Mouse (Mus musculus): ENCODE measurements around the gene Strn4. TPM values are rescaled to one million over a fixed set of nuclear protein-coding genes. Genes with fewer than 3 reads are reported as not detected.

Gene Strn4
- 94.1 TPM for total RNA-seq (2023)

GRCm38 (mm10) chr7:16815351-16815941 lies at the start of gene Strn4:
Strn4 (plus strand) TSS chr7:16815889.

GRCm38 (mm10) chr7:16780825-16781554 lies 34.7 kb upstream of the Strn4 start, which contains the start of gene Slc1a5:
Slc1a5 (plus strand) TSS chr7:16781340.

GRCm38 (mm10) chr7:16816475-16817122 lies 910 bp downstream of the Strn4 start, which contains the start of gene Fkrp:
Fkrp (minus strand) TSS chr7:16816732.

GRCm38 (mm10) chr7:16842645-16843063 lies 27.0 kb downstream of the Strn4 start, which contains the start of gene Prkd2:
Prkd2 (plus strand) TSS chr7:16842902.

GRCm38 (mm10) chr7:16875310-16875325 lies 59.4 kb downstream of the Strn4 start, which contains the start of gene Dact3:
Dact3 (plus strand) TSS chr7:16875317.

Other genes with a start within 250 kb of the Strn4 start
- 21.1 TPM for gene Arhgap35, start 200.9 kb upstream of the Strn4 start, total RNA-seq (2023)
- not detected for gene Ceacam15, start 140.2 kb upstream of the Strn4 start, total RNA-seq (2023)
- gene Ceacam9, start 94.0 kb upstream of the Strn4 start, total RNA-seq (2023): not detected
- gene Ap2s1, start 77.5 kb upstream of the Strn4 start, total RNA-seq (2023): 52.9 TPM
- 121 TPM for gene Slc1a5, start 34.5 kb upstream of the Strn4 start, total RNA-seq (2023)
- 19.2 TPM for gene Fkrp, start 843 bp downstream of the Strn4 start, total RNA-seq (2023)
- 204 TPM for gene Prkd2, start 27.0 kb downstream of the Strn4 start, total RNA-seq (2023)
- gene Dact3, start 59.4 kb downstream of the Strn4 start, total RNA-seq (2023): not detected
- not detected for gene Gng8, start 75.9 kb downstream of the Strn4 start, total RNA-seq (2023)
- gene Ptgir, start 90.6 kb downstream of the Strn4 start, total RNA-seq (2023): 1.9 TPM
- 98.0 TPM for gene Calm3, start 108.2 kb downstream of the Strn4 start, total RNA-seq (2023)
- not detected for gene Pnmal2, start 128.8 kb downstream of the Strn4 start, total RNA-seq (2023)
- not detected for gene Pnmal1, start 143.8 kb downstream of the Strn4 start, total RNA-seq (2023)
- 3.0 TPM for gene Gm42372, start 167.2 kb downstream of the Strn4 start, total RNA-seq (2023)
- 0.15 TPM for gene Ccdc8, start 176.8 kb downstream of the Strn4 start, total RNA-seq (2023)
- 91.5 TPM for gene Ppp5c, start 212.0 kb downstream of the Strn4 start, total RNA-seq (2023)
- 4.0 TPM for gene Hif3a, start 246.5 kb downstream of the Strn4 start, total RNA-seq (2023)

Measured in CD4-positive naive resting alpha-beta T cell, adult 76 days (primary cell).